In the genomic region with DNA sequence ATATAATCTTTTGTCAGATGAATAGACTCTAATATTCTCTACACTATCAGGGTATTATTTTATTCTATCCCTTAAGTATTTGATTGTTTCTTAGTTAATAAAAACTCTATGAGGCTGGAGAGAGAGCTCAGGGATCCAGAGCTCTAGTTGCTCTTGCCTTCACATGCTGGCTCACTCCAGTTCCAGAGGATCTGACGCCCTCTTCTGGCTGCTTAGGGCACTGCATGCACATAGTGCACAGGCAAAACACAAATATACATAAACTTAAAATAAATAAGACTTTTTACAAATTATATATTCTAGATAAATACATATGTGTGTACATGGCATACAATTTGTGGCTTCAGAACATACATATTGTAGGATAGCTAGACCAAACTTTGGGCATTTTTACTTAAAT, we compare ENCODE assay signal across 17 mouse cellular contexts. TPM values are rescaled to one million over a fixed set of nuclear protein-coding genes. Genes with fewer than 3 reads are reported as not detected.
A peak's percentile ranks its signal among the peaks of the same experiment; 100 is the strongest.
DNase-seq lines count a peak whose midpoint lies in the region; ATAC-seq and TF ChIP-seq lines count a peak whose summit lies in the region.
"Had no signal": no experiment of that assay in that cellular context is flagged by ENCODE, and none has a peak within 500 bp of the region (broad histone marks: within the 10 kb centered on the region; RNA-seq: fewer than 3 reads in every experiment).

No protein-coding gene starts in this region.

- no peaks in the 10 kb centered on the region for H3K27me3 ChIP-seq in intestine, postnatal 0 days (replicated peaks; ENCODE audit: control insufficient read depth, insufficient read depth, low read length)
- H3K27me3 ChIP-seq in intestine, embryonic 16.5 days (replicated peaks; ENCODE audit: control insufficient read depth, insufficient read depth, low read length), result no peaks in the 10 kb centered on the region
- H3K27me3 ChIP-seq in thymus, adult 2 months (ENCODE audit: control insufficient read depth, insufficient read depth, low read length), result no peaks in the 10 kb centered on the region
- H3K27me3 ChIP-seq: heart, embryonic 15.5 days; hindbrain, embryonic 15.5 days had no signal

- H3K4me3 ChIP-seq in intestine, postnatal 0 days (ENCODE audit: low read depth, low read length), result no peak overlapping the region
- H3K4me3 ChIP-seq in intestine, embryonic 16.5 days (ENCODE audit: low read length), result no peak overlapping the region
- H3K4me3 ChIP-seq in thymus, adult 2 months (ENCODE audit: control insufficient read depth, insufficient read depth, low read length), result no peak overlapping the region
- H3K4me3 ChIP-seq: heart, embryonic 15.5 days; hindbrain, embryonic 15.5 days had no signal

- no peak overlapping the region for H3K4me2 ChIP-seq in intestine, postnatal 0 days (replicated peaks; ENCODE audit: low read depth)
- H3K4me2 ChIP-seq in intestine, embryonic 16.5 days (ENCODE audit: low read depth, low read length), result no peak overlapping the region
- H3K4me2 ChIP-seq: heart, embryonic 15.5 days; hindbrain, embryonic 15.5 days had no signal

- no peak for TF ChIP-seq POLR2A in thymus, adult 2 months (IDR thresholded peaks at IDR 0.05; ENCODE audit: control insufficient read depth, extremely low read depth, insufficient read depth, low read length, poor library complexity)

- H3K4me1 ChIP-seq in intestine, postnatal 0 days (replicated peaks; ENCODE audit: control insufficient read depth, insufficient read depth, low read length), result no peaks in the 10 kb centered on the region
- H3K4me1 ChIP-seq in intestine, embryonic 16.5 days (ENCODE audit: control insufficient read depth, insufficient read depth, low read length), result no peaks in the 10 kb centered on the region
- peaks cover 11% of the 10 kb centered on the region for H3K4me1 ChIP-seq in thymus, adult 2 months (replicated peaks; ENCODE audit: control insufficient read depth, insufficient read depth, low read length)
- H3K4me1 ChIP-seq: heart, embryonic 15.5 days; hindbrain, embryonic 15.5 days had no signal

- WGBS in intestine, postnatal 0 days, result 11% methylated on average over 1 of the region's 1 CpGs
- WGBS in intestine, embryonic 16.5 days, result 8% methylated on average over 1 of the region's 1 CpGs
- 13% methylated on average over 1 of the region's 1 CpGs for WGBS in thymus, adult 2 months

- no peak for ATAC-seq in intestine, postnatal 0 days
- ATAC-seq in intestine, embryonic 16.5 days, result no peak
- ATAC-seq: midbrain, embryonic 16.5 days had no signal

- no peaks in the 10 kb centered on the region for H3K36me3 ChIP-seq in intestine, postnatal 0 days (ENCODE audit: control insufficient read depth, insufficient read depth)
- H3K36me3 ChIP-seq in intestine, embryonic 16.5 days (ENCODE audit: control insufficient read depth, insufficient read depth, low read length), result no peaks in the 10 kb centered on the region
- no peaks in the 10 kb centered on the region for H3K36me3 ChIP-seq in thymus, adult 2 months (ENCODE audit: control insufficient read depth, insufficient read depth, low read length)
- H3K36me3 ChIP-seq: heart, embryonic 15.5 days; hindbrain, embryonic 15.5 days had no signal

- no peak for DNase-seq in thymus, adult 2 months
- DNase-seq in thymus, postnatal 10 days (ENCODE audit: low spot score in 2 of 2), result no peak
- DNase-seq in R1 (ENCODE audit: low read depth, low spot score), result peak; percentile 39
- no peak for DNase-seq in natural killer cell, adult 2 months (ENCODE audit: low spot score in 2 of 2)
- no peak for DNase-seq in adrenal gland, postnatal 36 days
- DNase-seq: adrenal gland, adult 2 months; gastrocnemius, postnatal 14 days; kidney, postnatal 14 days had no signal

- no peak overlapping the region for H3K27ac ChIP-seq in intestine, postnatal 0 days (ENCODE audit: low read depth, low read length)
- no peak overlapping the region for H3K27ac ChIP-seq in intestine, embryonic 16.5 days (ENCODE audit: low read length)
- no peak overlapping the region for H3K27ac ChIP-seq in thymus, adult 2 months (ENCODE audit: control insufficient read depth, insufficient read depth, low read length)
- H3K27ac ChIP-seq: heart, embryonic 15.5 days; hindbrain, embryonic 15.5 days; macrophage had no signal

- no peaks in the 10 kb centered on the region for H3K9me3 ChIP-seq in intestine, postnatal 0 days (ENCODE audit: control insufficient read depth)
- H3K9me3 ChIP-seq in intestine, embryonic 16.5 days (ENCODE audit: control insufficient read depth, low read length), result no peaks in the 10 kb centered on the region
- H3K9me3 ChIP-seq: heart, embryonic 15.5 days; hindbrain, embryonic 15.5 days had no signal

- peak; percentile 53 for TF ChIP-seq CTCF in intestine, postnatal 0 days (IDR thresholded peaks at IDR 0.05; ENCODE audit: low read depth)
- peak; percentile 28; the same call in 1 of the 2 replicates for TF ChIP-seq CTCF in thymus, adult 2 months (IDR thresholded peaks at IDR 0.05; ENCODE audit: borderline replicate concordance, control insufficient read depth, extremely low read depth, insufficient read depth, low read length, poor library complexity)

- H3K9ac ChIP-seq in intestine, postnatal 0 days (ENCODE audit: low read depth, low read length), result no peak overlapping the region
- H3K9ac ChIP-seq in intestine, embryonic 16.5 days (ENCODE audit: low read depth, low read length), result no peak overlapping the region
- H3K9ac ChIP-seq: heart, embryonic 15.5 days; hindbrain, embryonic 15.5 days had no signal

RNA-seq across cellular contexts. Expression of a gene that starts 2.8 kb away (rescaled TPM):
- not detected in 2 replicates for polyA plus RNA-seq in intestine, postnatal 0 days (2015; fragmentation: Nextera tagmentation; extraction: Ambion mirVana)
- not detected in 2 replicates for polyA plus RNA-seq in intestine, embryonic 16.5 days (2015; fragmentation: Nextera tagmentation; extraction: Ambion mirVana)
- polyA plus RNA-seq in thymus, adult 2 months (2012; rRNA removed), result not detected in 2 replicates
- total RNA-seq in adrenal gland, postnatal 36 days (2021), result not detected
- total RNA-seq: adrenal gland, adult 2 months; gastrocnemius, postnatal 14 days; layer of hippocampus, postnatal 25 days; neutrophil, adult 5-6 weeks had no signal
- polyA plus RNA-seq: adrenal gland, adult 2 months; heart, embryonic 15.5 days; hindbrain, embryonic 15.5 days; limb, embryonic 14.5 days; macrophage; midbrain, embryonic 16.5 days had no signal

RNA-seq across cellular contexts. Expression of a gene that starts 10.2 kb away (rescaled TPM):
- polyA plus RNA-seq in intestine, postnatal 0 days (2015; fragmentation: Nextera tagmentation; extraction: Ambion mirVana), result 1.9 and 4.1 TPM in 2 replicates
- 8.5 and 10.4 TPM in 2 replicates for polyA plus RNA-seq in intestine, embryonic 16.5 days (2015; fragmentation: Nextera tagmentation; extraction: Ambion mirVana)
- 0.59 and 0.82 TPM in 2 replicates for polyA plus RNA-seq in thymus, adult 2 months (2012; rRNA removed)
- total RNA-seq in adrenal gland, postnatal 36 days (2021), result 1 to 10 TPM; 1.4 to 2.4 TPM
- total RNA-seq: gastrocnemius, postnatal 14 days; neutrophil, adult 5-6 weeks had no signal
- polyA plus RNA-seq: adrenal gland, adult 2 months; limb, embryonic 14.5 days; macrophage had no signal

RNA-seq across cellular contexts. Expression of a gene that starts 17.0 kb away (rescaled TPM):
- polyA plus RNA-seq in intestine, postnatal 0 days (2015; fragmentation: Nextera tagmentation; extraction: Ambion mirVana), result not detected in 2 replicates
- not detected in 2 replicates for polyA plus RNA-seq in intestine, embryonic 16.5 days (2015; fragmentation: Nextera tagmentation; extraction: Ambion mirVana)
- not detected in 2 replicates for polyA plus RNA-seq in thymus, adult 2 months (2012; rRNA removed)
- total RNA-seq in adrenal gland, postnatal 36 days (2021), result not detected
- total RNA-seq: adrenal gland, adult 2 months; gastrocnemius, postnatal 14 days; layer of hippocampus, postnatal 25 days; neutrophil, adult 5-6 weeks had no signal
- polyA plus RNA-seq: adrenal gland, adult 2 months; hindbrain, embryonic 15.5 days; limb, embryonic 14.5 days; macrophage; midbrain, embryonic 16.5 days had no signal

RNA-seq across cellular contexts. Expression of a gene that starts 27.1 kb away (rescaled TPM):
- not detected in 2 replicates for polyA plus RNA-seq in intestine, postnatal 0 days (2015; fragmentation: Nextera tagmentation; extraction: Ambion mirVana)
- not detected in 2 replicates for polyA plus RNA-seq in intestine, embryonic 16.5 days (2015; fragmentation: Nextera tagmentation; extraction: Ambion mirVana)
- not detected in 2 replicates for polyA plus RNA-seq in thymus, adult 2 months (2012; rRNA removed)
- total RNA-seq in adrenal gland, postnatal 36 days (2021), result not detected
- total RNA-seq: adrenal gland, adult 2 months; gastrocnemius, postnatal 14 days; layer of hippocampus, postnatal 25 days; neutrophil, adult 5-6 weeks had no signal
- polyA plus RNA-seq: adrenal gland, adult 2 months; hindbrain, embryonic 15.5 days; limb, embryonic 14.5 days; macrophage; midbrain, embryonic 16.5 days had no signal

RNA-seq across cellular contexts. Expression of a gene that starts 29.2 kb away (rescaled TPM):
- not detected in 2 replicates for polyA plus RNA-seq in intestine, postnatal 0 days (2015; fragmentation: Nextera tagmentation; extraction: Ambion mirVana)
- not detected in 2 replicates for polyA plus RNA-seq in intestine, embryonic 16.5 days (2015; fragmentation: Nextera tagmentation; extraction: Ambion mirVana)
- 0.08 TPM in 1 of 2 replicates, not detected in the other for polyA plus RNA-seq in thymus, adult 2 months (2012; rRNA removed)
- total RNA-seq in adrenal gland, postnatal 36 days (2021), result not detected
- total RNA-seq: adrenal gland, adult 2 months; gastrocnemius, postnatal 14 days; layer of hippocampus, postnatal 25 days; neutrophil, adult 5-6 weeks had no signal
- polyA plus RNA-seq: adrenal gland, adult 2 months; heart, embryonic 15.5 days; hindbrain, embryonic 15.5 days; limb, embryonic 14.5 days; macrophage; midbrain, embryonic 16.5 days had no signal
